27 mouse cellular contexts compared by ENCODE assay signal in the genomic region with DNA sequence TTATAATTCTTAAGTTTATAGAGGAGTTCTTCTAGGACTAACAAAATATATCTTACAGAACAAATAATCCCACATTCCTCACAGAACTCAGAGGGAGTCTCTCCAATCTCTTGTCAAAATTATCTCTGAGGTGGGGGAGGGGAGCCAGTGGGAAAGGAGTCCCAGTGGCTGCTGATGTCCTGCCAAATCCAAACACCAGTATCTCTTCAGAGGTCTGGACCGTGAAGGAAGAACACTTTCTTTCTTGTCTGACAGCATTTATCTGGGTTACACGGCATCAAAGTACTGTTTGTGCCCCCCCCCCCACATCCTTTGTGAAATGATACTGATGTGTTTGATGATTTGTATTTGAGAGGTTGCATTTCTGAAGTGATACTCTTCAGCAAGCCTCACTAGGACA.
DNase-seq lines count a peak whose midpoint lies in the region; ATAC-seq and TF ChIP-seq lines count a peak whose summit lies in the region.
"Had no signal": no experiment of that assay in that cellular context is flagged by ENCODE, and none has a peak within 500 bp of the region (broad histone marks: within the 10 kb centered on the region; RNA-seq: fewer than 3 reads in every experiment).

No protein-coding gene starts in this region.

- no peak overlapping the region for H3K9ac ChIP-seq in kidney, postnatal 0 days (ENCODE audit: low read depth, low read length)
- no peak overlapping the region for H3K9ac ChIP-seq in kidney, embryonic 15.5 days
- H3K9ac ChIP-seq in lung, embryonic 16.5 days (ENCODE audit: low read length), result no peak overlapping the region
- H3K9ac ChIP-seq: embryonic facial prominence, embryonic 12.5 days; hindbrain, embryonic 14.5 days; limb, embryonic 12.5 days; liver, embryonic 15.5 days; midbrain, embryonic 15.5 days; neural tube, embryonic 15.5 days had no signal

- WGBS in kidney, postnatal 0 days, result 60% methylated on average over 2 of the region's 2 CpGs
- 61% methylated on average over 2 of the region's 2 CpGs for WGBS in kidney, embryonic 15.5 days
- WGBS in lung, embryonic 16.5 days, result 14% methylated on average over 2 of the region's 2 CpGs

- H3K27me3 ChIP-seq in kidney, postnatal 0 days (ENCODE audit: insufficient read depth, low read length), result no peaks in the 10 kb centered on the region
- no peaks in the 10 kb centered on the region for H3K27me3 ChIP-seq in kidney, embryonic 15.5 days
- H3K27me3 ChIP-seq in lung, embryonic 16.5 days (ENCODE audit: control insufficient read depth, insufficient read depth, low read depth, low read length), result no peaks in the 10 kb centered on the region
- H3K27me3 ChIP-seq: embryonic facial prominence, embryonic 12.5 days; limb, embryonic 12.5 days; liver, embryonic 15.5 days; midbrain, embryonic 15.5 days; neural tube, embryonic 15.5 days had no signal

- no peak overlapping the region for H3K4me2 ChIP-seq in kidney, postnatal 0 days (ENCODE audit: low read length)
- H3K4me2 ChIP-seq in kidney, embryonic 15.5 days, result no peak overlapping the region
- no peak overlapping the region for H3K4me2 ChIP-seq in lung, embryonic 16.5 days (ENCODE audit: low read depth, low read length)
- H3K4me2 ChIP-seq: embryonic facial prominence, embryonic 12.5 days; hindbrain, embryonic 14.5 days; limb, embryonic 12.5 days; liver, embryonic 15.5 days; midbrain, embryonic 15.5 days; neural tube, embryonic 15.5 days had no signal

- no peak for ATAC-seq in kidney, postnatal 0 days (replicated peaks; ENCODE audit: low FRiP score, low read depth)
- no peak for ATAC-seq in kidney, embryonic 15.5 days (replicated peaks; ENCODE audit: low FRiP score)
- ATAC-seq in lung, embryonic 16.5 days (ENCODE audit: low read depth), result peak; percentile 61
- ATAC-seq: CD4-positive, CD25-positive, alpha-beta regulatory T cell, adult 4 months; forebrain, embryonic 14.5 days; intestine, postnatal 0 days; midbrain, embryonic 15.5 days had no signal

- TF ChIP-seq CTCF in kidney, postnatal 0 days (IDR thresholded peaks at IDR 0.05; ENCODE audit: low read depth), result no peak

- H3K36me3 ChIP-seq in kidney, postnatal 0 days (ENCODE audit: insufficient read depth, low read length), result no peaks in the 10 kb centered on the region
- no peaks in the 10 kb centered on the region for H3K36me3 ChIP-seq in kidney, embryonic 15.5 days
- no peaks in the 10 kb centered on the region for H3K36me3 ChIP-seq in lung, embryonic 16.5 days (ENCODE audit: control insufficient read depth, insufficient read depth, low read length)
- H3K36me3 ChIP-seq: embryonic facial prominence, embryonic 12.5 days; heart, embryonic 10.5 days; limb, embryonic 12.5 days; liver, embryonic 15.5 days; midbrain, embryonic 10.5 days; midbrain, embryonic 15.5 days; neural tube, embryonic 15.5 days had no signal

- peak; percentile 14 for DNase-seq in kidney, postnatal 0 days (ENCODE audit: low spot score)
- no peak for DNase-seq in lung, postnatal 4 days
- DNase-seq in urinary bladder, postnatal 14 days (ENCODE audit: low spot score), result peak; percentile 20
- no peak for DNase-seq in urinary bladder, adult 2 months (ENCODE audit: low spot score)
- DNase-seq in spleen, adult 18-20 months, result no peak
- DNase-seq: adrenal gland, postnatal 14 days; cerebellum, adult 11 months; cerebellum, adult 9-11 months; embryo, embryonic 11 days; gastrocnemius, postnatal 14 days; kidney, postnatal 14 days; thymus, postnatal 25 days had no signal

- H3K4me3 ChIP-seq in kidney, postnatal 0 days (replicated peaks; ENCODE audit: low read depth, low read length), result no peak overlapping the region
- no peak overlapping the region for H3K4me3 ChIP-seq in kidney, embryonic 15.5 days (replicated peaks)
- H3K4me3 ChIP-seq in lung, embryonic 16.5 days (ENCODE audit: low read length), result no peak overlapping the region
- H3K4me3 ChIP-seq: embryonic facial prominence, embryonic 12.5 days; heart, embryonic 10.5 days; layer of hippocampus, adult 2 months; left cerebral cortex, adult 2 months; limb, embryonic 12.5 days; liver, embryonic 15.5 days; midbrain, embryonic 10.5 days; midbrain, embryonic 15.5 days; neural tube, embryonic 15.5 days had no signal

- no peaks in the 10 kb centered on the region for H3K9me3 ChIP-seq in kidney, postnatal 0 days (replicated peaks; ENCODE audit: low read length)
- no peaks in the 10 kb centered on the region for H3K9me3 ChIP-seq in kidney, embryonic 15.5 days (replicated peaks)
- H3K9me3 ChIP-seq in lung, embryonic 16.5 days (ENCODE audit: control insufficient read depth, low read length), result no peaks in the 10 kb centered on the region
- H3K9me3 ChIP-seq: embryonic facial prominence, embryonic 12.5 days; heart, embryonic 10.5 days; limb, embryonic 12.5 days; liver, embryonic 15.5 days; midbrain, embryonic 10.5 days; midbrain, embryonic 15.5 days; neural tube, embryonic 15.5 days had no signal

- no peaks in the 10 kb centered on the region for H3K4me1 ChIP-seq in kidney, postnatal 0 days (replicated peaks; ENCODE audit: insufficient read depth, low read length)
- H3K4me1 ChIP-seq in kidney, embryonic 15.5 days, result 0 out of 2 replicates have a peak, but pooled peaks cover 3% of the 10 kb centered on the region
- no peaks in the 10 kb centered on the region for H3K4me1 ChIP-seq in lung, embryonic 16.5 days (replicated peaks; ENCODE audit: control insufficient read depth, insufficient read depth, low read length)
- H3K4me1 ChIP-seq: embryonic facial prominence, embryonic 12.5 days; heart, embryonic 10.5 days; liver, embryonic 15.5 days; midbrain, embryonic 10.5 days; midbrain, embryonic 15.5 days; neural tube, embryonic 15.5 days had no signal

- H3K27ac ChIP-seq in kidney, postnatal 0 days, result no peak overlapping the region
- H3K27ac ChIP-seq in kidney, embryonic 15.5 days, result no peak overlapping the region
- H3K27ac ChIP-seq in lung, embryonic 16.5 days (ENCODE audit: low read length), result peak overlapping the region; percentile 48
- H3K27ac ChIP-seq: embryonic facial prominence, embryonic 12.5 days; heart, embryonic 10.5 days; hindbrain, embryonic 14.5 days; layer of hippocampus, adult 2 months; left cerebral cortex, adult 2 months; limb, embryonic 12.5 days; liver, embryonic 15.5 days; midbrain, embryonic 10.5 days; midbrain, embryonic 15.5 days; neural tube, embryonic 15.5 days had no signal

Comparison
In these comparisons a context has a peak if more than half of its experiments do, and no peak if none do; other contexts are left out.
1. DNase-seq: peak in kidney, postnatal 0 days (single experiment) and urinary bladder, postnatal 14 days (single experiment); none in lung, postnatal 4 days (0 of 2), urinary bladder, adult 2 months (single experiment) and spleen, adult 18-20 months (0 of 2).